21 mouse cellular contexts compared by ENCODE assay signal in genomic region chr17:12513107-12513923, GRCm38 (mm10). TPM values are rescaled to one million over a fixed set of nuclear protein-coding genes. Genes with fewer than 3 reads are reported as not detected.
DNase-seq lines count a peak whose midpoint lies in the region; ATAC-seq and TF ChIP-seq lines count a peak whose summit lies in the region.
"Had no signal": no experiment of that assay in that cellular context is flagged by ENCODE, and none has a peak within 500 bp of the region (broad histone marks: within the 10 kb centered on the region; RNA-seq: fewer than 3 reads in every experiment).

No protein-coding gene starts in this region.

- 14% methylated on average over 9 of the region's 9 CpGs for WGBS in liver, embryonic 14.5 days (ENCODE audit: insufficient replicate concordance)
- WGBS in midbrain, embryonic 10.5 days: 84% methylated on average over 9 of the region's 9 CpGs

- H3K9ac ChIP-seq in liver, embryonic 14.5 days (replicated peaks): no peak overlapping the region
- H3K9ac ChIP-seq: heart, embryonic 15.5 days; limb, embryonic 15.5 days had no signal

- ATAC-seq in liver, embryonic 14.5 days (ENCODE audit: insufficient read depth): peak; percentile 74
- ATAC-seq in megakaryocyte-erythroid progenitor cell, adult 5-6 weeks (replicated peaks; ENCODE audit: low FRiP score, low TSS enrichment, poor library complexity, severe bottlenecking): peak; percentile 77
- ATAC-seq: activated CD4-positive, CD25-positive, alpha-beta regulatory T cell, adult 4 months; lung, postnatal 0 days had no signal

- DNase-seq in right cerebral cortex, postnatal 10 days (ENCODE audit: low spot score in 2 of 2): peak; percentile 52 to 62
- no peak for DNase-seq in right cerebral cortex, adult 18-20 months
- DNase-seq in c-Kit-positive CD71-negative TER-119-negative erythroid progenitor cells, embryonic 14.5 days (ENCODE audit: low read depth): peak; percentile 44
- DNase-seq in liver, embryonic 14.5 days (ENCODE audit: low read depth in 3 of 3, low spot score in 3 of 3): peak; percentile 16 to 24 (median 17)
- DNase-seq in ovary, postnatal 36 days (ENCODE audit: low spot score): no peak
- no peak for DNase-seq in midbrain, embryonic 10.5 days (ENCODE audit: low spot score)
- DNase-seq: adrenal gland, postnatal 14 days; cerebellum, adult 11 months; cerebellum, postnatal 14 days; heart, adult 2 months; kidney, adult 9 months; kidney, postnatal 25 days had no signal

- TF ChIP-seq CTCF in liver, embryonic 14.5 days (IDR thresholded peaks at IDR 0.05; ENCODE audit: low read depth): no peak

- H3K36me3 ChIP-seq in liver, embryonic 14.5 days (replicated peaks; ENCODE audit: control insufficient read depth, insufficient read depth, low read depth): no peaks in the 10 kb centered on the region
- H3K36me3 ChIP-seq in midbrain, embryonic 10.5 days: no peaks in the 10 kb centered on the region
- H3K36me3 ChIP-seq: embryonic facial prominence, embryonic 10.5 days; heart, embryonic 15.5 days; hindbrain, embryonic 10.5 days; limb, embryonic 15.5 days had no signal

- TF ChIP-seq EP300 in liver, embryonic 14.5 days (IDR thresholded peaks at IDR 0.05; ENCODE audit: low read depth): peak; percentile 58

- peaks cover 3% of the 10 kb centered on the region; the same call in 1 of the 2 replicates for H3K27me3 ChIP-seq in liver, embryonic 14.5 days (ENCODE audit: control insufficient read depth, insufficient read depth, low read length)
- peaks cover 9% of the 10 kb centered on the region for H3K27me3 ChIP-seq in midbrain, embryonic 10.5 days (ENCODE audit: low read depth, poor library complexity, severe bottlenecking)

- H3K4me2 ChIP-seq in liver, embryonic 14.5 days (ENCODE audit: low read depth): no peak overlapping the region
- H3K4me2 ChIP-seq: heart, embryonic 15.5 days; limb, embryonic 15.5 days had no signal

- H3K4me1 ChIP-seq in liver, embryonic 14.5 days (replicated peaks; ENCODE audit: control insufficient read depth in 2 of 2, insufficient read depth in 2 of 2, low read length in 1 of 2): peaks cover 0 to 6% of the 10 kb centered on the region in 2 experiments; a peak in 1 of 4 replicates
- no peaks in the 10 kb centered on the region for H3K4me1 ChIP-seq in midbrain, embryonic 10.5 days
- H3K4me1 ChIP-seq: embryonic facial prominence, embryonic 10.5 days; heart, embryonic 15.5 days; hindbrain, embryonic 10.5 days; limb, embryonic 15.5 days had no signal

- no peak overlapping the region for H3K27ac ChIP-seq in liver, embryonic 14.5 days
- H3K27ac ChIP-seq in midbrain, embryonic 10.5 days (replicated peaks): no peak overlapping the region
- H3K27ac ChIP-seq: embryonic facial prominence, embryonic 10.5 days; heart, adult 2 months; heart, embryonic 15.5 days; hindbrain, embryonic 10.5 days; limb, embryonic 15.5 days had no signal

- no peaks in the 10 kb centered on the region for H3K9me3 ChIP-seq in liver, embryonic 14.5 days (ENCODE audit: control insufficient read depth, low read length)
- H3K9me3 ChIP-seq in midbrain, embryonic 10.5 days (replicated peaks): no peaks in the 10 kb centered on the region
- H3K9me3 ChIP-seq: embryonic facial prominence, embryonic 10.5 days; heart, embryonic 15.5 days; hindbrain, embryonic 10.5 days; limb, embryonic 15.5 days had no signal

- no peak overlapping the region for H3K4me3 ChIP-seq in liver, embryonic 14.5 days (ENCODE audit: insufficient read depth in 1 of 2, low read depth in 2 of 2, low read length in 2 of 2)
- H3K4me3 ChIP-seq in midbrain, embryonic 10.5 days: no peak overlapping the region
- H3K4me3 ChIP-seq: embryonic facial prominence, embryonic 10.5 days; heart, adult 2 months; heart, embryonic 15.5 days; hindbrain, embryonic 10.5 days; limb, embryonic 15.5 days had no signal

RNA-seq across cellular contexts. Expression of gene Slc22a3, which starts 5.8 kb away (rescaled TPM):
- 0.53 and 0.97 TPM in 2 replicates for polyA plus RNA-seq in liver, embryonic 14.5 days (2012; rRNA removed)
- polyA plus RNA-seq in liver, embryonic 14.5 days (2014; fragmentation: Nextera tagmentation; extraction: Ambion mirVana): 0.56 and 0.78 TPM in 2 replicates
- total RNA-seq in megakaryocyte-erythroid progenitor cell, adult 5-6 weeks (2014; fragmentation: Nextera tagmentation): 26.2 and 42.0 TPM in 2 replicates
- total RNA-seq in megakaryocyte-erythroid progenitor cell, adult 5-6 weeks (2017): 27.4 and 29.7 TPM in 2 replicates
- polyA plus RNA-seq in midbrain, embryonic 10.5 days (2016; fragmentation: Nextera tagmentation; extraction: Ambion mirVana): 0.06 TPM in 1 of 2 replicates, not detected in the other
- total RNA-seq: neutrophil, adult 5-6 weeks had no signal
- polyA plus RNA-seq: activated CD4-positive, CD25-positive, alpha-beta regulatory T cell, adult 4 months; C2C12 had no signal

Comparison
In these comparisons a context has a peak if more than half of its experiments do, and no peak if none do; other contexts are left out.
1. DNase-seq: peak in right cerebral cortex, postnatal 10 days (2 of 2), c-Kit-positive CD71-negative TER-119-negative erythroid progenitor cells, embryonic 14.5 days (single experiment) and liver, embryonic 14.5 days (3 of 3); none in right cerebral cortex, adult 18-20 months (single experiment), ovary, postnatal 36 days (single experiment) and midbrain, embryonic 10.5 days (single experiment).